Mouse (Mus musculus): ENCODE measurements around the gene Synrg. TPM values are rescaled to one million over a fixed set of nuclear protein-coding genes. Genes with fewer than 3 reads are reported as not detected.

Gene Synrg
- polyA plus RNA-seq, 1 experiment from 2014 or later, result 26.4 TPM

DNA sequence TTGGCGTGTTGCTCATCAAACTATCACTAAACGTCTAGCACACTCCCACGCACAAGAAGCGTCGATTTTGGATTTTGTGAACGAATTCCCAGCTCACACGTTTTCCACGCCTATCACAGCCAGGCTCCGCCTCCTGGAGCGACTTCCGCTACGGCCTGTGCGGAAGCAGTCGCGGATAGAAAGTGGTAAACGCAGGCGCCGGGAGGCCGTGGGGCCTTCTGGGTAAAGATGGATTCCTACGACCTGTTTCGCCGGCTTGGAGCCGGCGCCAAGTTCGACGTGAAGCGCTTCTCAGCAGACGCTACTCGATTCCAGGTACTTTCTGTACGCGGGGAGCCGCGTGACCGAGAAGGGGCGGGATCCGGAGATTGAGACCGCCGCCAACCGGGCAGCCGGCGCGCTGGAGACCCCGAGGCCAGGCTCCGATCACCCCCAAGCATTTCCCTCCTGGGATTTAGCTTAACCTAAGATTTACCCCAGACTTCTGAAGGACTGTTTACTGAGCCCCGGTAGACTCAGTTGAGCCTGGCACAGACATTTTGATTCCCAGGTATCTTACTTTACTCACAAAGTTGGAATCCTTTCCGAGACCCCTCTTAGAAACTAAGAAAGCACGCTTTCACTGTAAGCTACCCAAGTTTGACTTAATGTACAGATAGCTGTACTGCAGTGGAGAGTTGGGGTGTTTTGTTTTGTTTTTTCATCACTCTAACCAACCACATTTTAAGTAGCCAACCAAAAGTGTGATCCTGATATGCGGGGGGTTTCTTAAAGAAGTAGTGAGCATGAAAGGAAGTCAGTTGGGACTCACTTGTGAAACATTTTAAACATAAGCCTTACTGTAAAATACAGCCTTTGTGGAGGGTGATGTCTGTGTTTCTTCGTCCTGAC, 22.0 kb upstream of the Synrg start, which contains the start of gene Ddx52:
Ddx52 (plus strand) TSS at position 113 of the 891 bp plus-strand sequence.
- Histone ChIP-seq H3K36me3 (ENCODE audit: control insufficient read depth, insufficient read depth, low read length) (peaks cover 21% of the 10 kb centered on the region), H3K27me3 (ENCODE audit: control insufficient read depth, insufficient read depth, low read depth, low read length) (0 out of 2 replicates have a peak, but pooled peaks cover 5% of the 10 kb centered on the region), H3K4me1 (ENCODE audit: control insufficient read depth, insufficient read depth, low read length) (peaks cover 16% of the 10 kb centered on the region), H3K4me2 (ENCODE audit: low read length) (peak within 1 kb of the TSS; percentile 78), H3K9ac (ENCODE audit: low read depth, low read length) (peak within 1 kb of the TSS; percentile 77), H3K9me3 (replicated peaks; ENCODE audit: control insufficient read depth, low read length, poor library complexity, severe bottlenecking) (no peaks in the 10 kb centered on the region), H3K27ac (ENCODE audit: low read length) (peak within 1 kb of the TSS; percentile 74), H3K4me3 (ENCODE audit: low read depth, low read length) (peak within 1 kb of the TSS; percentile 89)
- ATAC-seq, result peak; percentile 97
- WGBS, result under 1% methylated on average over 49 of the region's 49 CpGs

DNA sequence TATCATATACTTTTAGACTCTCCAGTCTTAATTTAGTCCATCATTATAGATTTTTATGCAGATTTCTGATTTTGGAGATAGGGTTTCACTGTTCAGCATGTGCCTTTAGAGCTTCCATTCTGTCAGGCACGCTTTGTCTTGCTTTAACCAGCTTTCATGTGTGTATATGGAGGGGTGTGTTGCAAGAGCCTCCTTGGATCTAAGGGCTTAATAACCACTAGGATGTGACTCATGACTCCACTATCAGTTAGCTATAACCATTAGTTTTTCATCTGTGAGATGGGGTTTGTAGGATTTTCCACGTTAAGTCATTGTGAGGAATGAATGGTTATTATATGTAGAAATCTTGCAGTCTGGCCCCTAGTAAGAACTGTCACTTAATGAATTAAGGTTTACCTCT, 7.4 kb upstream of the Synrg start:
- Histone ChIP-seq H3K9ac (ENCODE audit: low read depth, low read length) (no peak overlapping the region), H3K36me3 (ENCODE audit: control insufficient read depth, insufficient read depth, low read length) (peaks cover 48% of the 10 kb centered on the region), H3K4me3 (ENCODE audit: low read depth, low read length) (no peak overlapping the region), H3K27ac (ENCODE audit: low read length) (no peak overlapping the region), H3K27me3 (ENCODE audit: control insufficient read depth, insufficient read depth, low read depth, low read length) (no peaks in the 10 kb centered on the region), H3K9me3 (replicated peaks; ENCODE audit: control insufficient read depth, low read length, poor library complexity, severe bottlenecking) (no peaks in the 10 kb centered on the region), H3K4me2 (ENCODE audit: low read length) (no peak overlapping the region), H3K4me1 (ENCODE audit: control insufficient read depth, insufficient read depth, low read length) (no peaks in the 10 kb centered on the region)
- ATAC-seq, result no peak
- WGBS, result 96% methylated on average over 2 of the region's 2 CpGs

DNA sequence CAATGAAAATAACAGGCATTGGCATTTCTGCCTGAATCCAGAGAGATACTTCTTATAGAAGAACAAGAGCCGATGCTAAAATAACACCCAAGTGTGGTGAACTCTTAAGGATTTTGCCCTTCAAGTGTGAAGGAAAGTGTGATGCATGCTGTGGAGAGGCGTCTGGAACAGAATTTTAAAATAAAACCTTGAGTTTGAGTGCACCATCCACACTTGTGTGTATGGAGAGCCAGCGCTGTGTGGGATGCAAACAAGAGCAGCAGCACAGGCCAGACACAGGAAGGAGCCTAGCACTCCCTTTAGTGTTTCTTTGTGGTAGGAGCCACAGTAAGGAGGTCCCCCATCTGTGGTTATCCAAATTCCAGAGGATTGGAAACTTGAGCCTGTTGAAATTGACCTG, 2.2 kb upstream of the Synrg start:
- ATAC-seq, result no peak
- WGBS, result 92% methylated on average over 3 of the region's 3 CpGs
- H3K36me3 ChIP-seq (ENCODE audit: control insufficient read depth, insufficient read depth, low read length), result peaks cover 22% of the 10 kb centered on the region

GRCm38 (mm10) chr11:83967436-83968204, 3.4 kb downstream of the Synrg start:
- H3K9ac ChIP-seq (ENCODE audit: low read depth, low read length), result no peak overlapping the region
- peaks cover 24% of the 10 kb centered on the region for H3K4me1 ChIP-seq (ENCODE audit: control insufficient read depth, insufficient read depth, low read length)
- no peak overlapping the region for H3K4me3 ChIP-seq (ENCODE audit: low read depth, low read length)
- no peak for ATAC-seq
- H3K27me3 ChIP-seq (ENCODE audit: control insufficient read depth, insufficient read depth, low read depth, low read length), result no peaks in the 10 kb centered on the region
- H3K4me2 ChIP-seq (ENCODE audit: low read length), result no peak overlapping the region
- 61% methylated on average over 8 of the region's 8 CpGs for WGBS
- H3K27ac ChIP-seq (ENCODE audit: low read length), result no peak overlapping the region
- no peaks in the 10 kb centered on the region; the same call in 1 of the 2 replicates for H3K36me3 ChIP-seq (ENCODE audit: control insufficient read depth, insufficient read depth, low read length)
- no peaks in the 10 kb centered on the region for H3K9me3 ChIP-seq (replicated peaks; ENCODE audit: control insufficient read depth, low read length, poor library complexity, severe bottlenecking)

More for the DNA sequence above, 2.2 kb upstream of the Synrg start:
- peaks cover 22% of the 10 kb centered on the region for H3K4me1 ChIP-seq (ENCODE audit: control insufficient read depth, insufficient read depth, low read length)
- H3K4me3 ChIP-seq (ENCODE audit: low read depth, low read length), result no peak overlapping the region
- no peaks in the 10 kb centered on the region for H3K27me3 ChIP-seq (ENCODE audit: control insufficient read depth, insufficient read depth, low read depth, low read length)
- H3K9ac ChIP-seq (ENCODE audit: low read depth, low read length), result no peak overlapping the region
- H3K9me3 ChIP-seq (replicated peaks; ENCODE audit: control insufficient read depth, low read length, poor library complexity, severe bottlenecking), result no peaks in the 10 kb centered on the region
- H3K4me2 ChIP-seq (ENCODE audit: low read length), result no peak overlapping the region
- H3K27ac ChIP-seq (ENCODE audit: low read length), result no peak overlapping the region

DNA sequence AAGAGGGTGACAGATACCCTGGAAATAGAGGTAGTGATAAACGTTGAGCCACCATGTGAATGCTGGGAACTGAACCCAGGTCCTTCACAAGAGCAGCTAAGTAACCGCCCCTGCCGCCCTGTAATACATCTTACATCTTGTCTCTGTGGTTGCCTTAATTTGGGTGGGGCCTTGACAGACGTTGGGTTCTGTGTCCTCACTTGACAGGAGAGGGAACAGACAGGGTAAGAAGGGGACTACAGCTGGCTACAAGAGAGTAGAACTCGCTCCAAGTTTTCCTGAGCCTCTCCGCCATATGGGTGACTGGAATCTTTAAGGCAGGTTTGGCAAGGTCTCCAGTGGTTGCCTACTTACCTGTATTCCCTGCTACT, 4.0 kb downstream of the Synrg start:
- no peak for ATAC-seq
- 85% methylated on average over 6 of the region's 6 CpGs for WGBS

GRCm38 (mm10) chr11:83969040-83969439, 4.8 kb downstream of the Synrg start:
- Histone ChIP-seq H3K9ac (ENCODE audit: low read depth, low read length) (no peak overlapping the region), H3K4me2 (ENCODE audit: low read length) (no peak overlapping the region), H3K36me3 (ENCODE audit: control insufficient read depth, insufficient read depth, low read length) (no peaks in the 10 kb centered on the region), H3K27me3 (ENCODE audit: control insufficient read depth, insufficient read depth, low read depth, low read length) (no peaks in the 10 kb centered on the region), H3K4me3 (ENCODE audit: low read depth, low read length) (no peak overlapping the region), H3K9me3 (replicated peaks; ENCODE audit: control insufficient read depth, low read length, poor library complexity, severe bottlenecking) (no peaks in the 10 kb centered on the region), H3K4me1 (ENCODE audit: control insufficient read depth, insufficient read depth, low read length) (peaks cover 21% of the 10 kb centered on the region), H3K27ac (ENCODE audit: low read length) (no peak overlapping the region)
- no peak for ATAC-seq
- 96% methylated on average over 3 of the region's 3 CpGs for WGBS

More for the DNA sequence above, 4.0 kb downstream of the Synrg start:
- Histone ChIP-seq H3K4me1 (ENCODE audit: control insufficient read depth, insufficient read depth, low read length) (peaks cover 24% of the 10 kb centered on the region), H3K9ac (ENCODE audit: low read depth, low read length) (no peak overlapping the region), H3K36me3 (ENCODE audit: control insufficient read depth, insufficient read depth, low read length) (no peaks in the 10 kb centered on the region; the same call in 1 of the 2 replicates), H3K4me2 (ENCODE audit: low read length) (no peak overlapping the region), H3K27ac (ENCODE audit: low read length) (no peak overlapping the region), H3K27me3 (ENCODE audit: control insufficient read depth, insufficient read depth, low read depth, low read length) (no peaks in the 10 kb centered on the region), H3K9me3 (replicated peaks; ENCODE audit: control insufficient read depth, low read length, poor library complexity, severe bottlenecking) (no peaks in the 10 kb centered on the region), H3K4me3 (ENCODE audit: low read depth, low read length) (no peak overlapping the region)

- H3K9ac ChIP-seq (ENCODE audit: low read depth, low read length), result no peak overlapping the region
- H3K36me3 ChIP-seq (ENCODE audit: control insufficient read depth, insufficient read depth, low read length), result peaks cover 19% of the 10 kb centered on the region
- H3K4me2 ChIP-seq (ENCODE audit: low read length), result no peak overlapping the region
- H3K27me3 ChIP-seq (ENCODE audit: control insufficient read depth, insufficient read depth, low read depth, low read length), result no peaks in the 10 kb centered on the region
- ATAC-seq, result no peak
- no peak overlapping the region for H3K4me3 ChIP-seq (ENCODE audit: low read depth, low read length)
- 44% methylated on average over 7 of the region's 7 CpGs for WGBS
- no peak overlapping the region for H3K27ac ChIP-seq (ENCODE audit: low read length)
- no peaks in the 10 kb centered on the region for H3K9me3 ChIP-seq (replicated peaks; ENCODE audit: control insufficient read depth, low read length, poor library complexity, severe bottlenecking)
- no peaks in the 10 kb centered on the region for H3K4me1 ChIP-seq (ENCODE audit: control insufficient read depth, insufficient read depth, low read length)
Measured at GRCm38 (mm10) chr11:83974561-83975346, 10.5 kb downstream of the Synrg start.

DNA sequence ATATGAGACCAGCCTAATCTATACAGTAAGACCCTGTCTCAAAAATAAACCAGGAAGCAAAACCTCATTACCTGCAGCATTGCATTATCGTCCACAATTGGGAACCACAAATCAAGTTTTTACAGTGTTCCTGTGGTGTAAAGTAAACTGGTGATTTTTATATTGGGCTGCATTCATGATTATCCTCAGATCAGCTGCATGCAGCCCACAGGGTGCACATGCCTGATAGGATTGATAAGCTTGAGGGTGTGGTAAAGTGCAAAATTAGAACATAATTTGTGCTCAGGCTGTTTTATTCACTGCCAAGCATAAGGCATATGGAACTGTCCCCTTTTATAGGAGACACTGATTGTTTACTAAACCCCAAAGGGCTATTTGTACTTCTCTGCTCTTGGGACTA, 11.3 kb downstream of the Synrg start:
- WGBS, result 97% methylated on average over 1 of the region's 1 CpGs
- ATAC-seq, result no peak

More for the DNA sequence above, 11.3 kb downstream of the Synrg start:
- no peaks in the 10 kb centered on the region for H3K9me3 ChIP-seq (replicated peaks; ENCODE audit: control insufficient read depth, low read length, poor library complexity, severe bottlenecking)
- H3K4me3 ChIP-seq (ENCODE audit: low read depth, low read length), result no peak overlapping the region
- H3K9ac ChIP-seq (ENCODE audit: low read depth, low read length), result no peak overlapping the region
- no peak overlapping the region for H3K27ac ChIP-seq (ENCODE audit: low read length)
- no peaks in the 10 kb centered on the region for H3K4me1 ChIP-seq (ENCODE audit: control insufficient read depth, insufficient read depth, low read length)
- H3K36me3 ChIP-seq (ENCODE audit: control insufficient read depth, insufficient read depth, low read length), result peaks cover 26% of the 10 kb centered on the region
- H3K4me2 ChIP-seq (ENCODE audit: low read length), result no peak overlapping the region
- H3K27me3 ChIP-seq (ENCODE audit: control insufficient read depth, insufficient read depth, low read depth, low read length), result no peaks in the 10 kb centered on the region
